Mouse (Mus musculus): ENCODE results near the gene Lrba. TPM values are rescaled to one million over a fixed set of nuclear protein-coding genes. Genes with fewer than 3 reads are reported as not detected.

The Lrba gene
- polyA plus RNA-seq, 1 experiment from 2014 or later: 4.2 TPM

DNA sequence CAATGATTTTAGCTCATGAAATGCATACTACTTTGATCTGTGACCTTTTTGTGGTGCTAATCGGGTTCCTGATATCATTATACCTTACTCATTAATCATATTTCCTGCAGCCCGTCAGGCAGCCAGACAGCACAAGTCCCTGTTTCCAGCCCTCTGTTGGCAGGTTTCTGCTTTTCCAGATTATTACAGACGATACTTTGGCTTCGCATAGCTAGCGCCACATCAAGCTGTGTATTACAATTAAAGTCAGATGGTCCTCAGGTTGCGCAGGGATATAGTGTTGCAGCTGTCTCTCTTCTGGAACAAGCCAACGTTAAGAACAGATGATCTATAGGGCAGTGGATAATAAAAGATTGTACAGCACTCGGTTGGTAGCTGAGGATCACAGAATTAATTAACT lies 443.7 kb downstream of the Lrba start:
- Histone ChIP-seq H3K27ac (ENCODE audit: low read depth, low read length) (no peak overlapping the region), H3K9ac (ENCODE audit: low read depth, low read length) (no peak overlapping the region), H3K36me3 (ENCODE audit: control insufficient read depth, insufficient read depth, low read length) (no peaks in the 10 kb centered on the region), H3K27me3 (replicated peaks; ENCODE audit: control insufficient read depth, insufficient read depth, low read length) (no peaks in the 10 kb centered on the region), H3K4me1 (replicated peaks; ENCODE audit: control insufficient read depth, insufficient read depth, low read length) (no peaks in the 10 kb centered on the region), H3K4me2 (no peak overlapping the region), H3K4me3 (ENCODE audit: low read depth, low read length) (no peak overlapping the region), H3K9me3 (ENCODE audit: control insufficient read depth, low read length) (no peaks in the 10 kb centered on the region)
- ATAC-seq (replicated peaks; ENCODE audit: low FRiP score): no peak
- WGBS: 68% methylated on average over 8 of the region's 8 CpGs
- DNase-seq (ENCODE audit: low spot score): no peak

DNA sequence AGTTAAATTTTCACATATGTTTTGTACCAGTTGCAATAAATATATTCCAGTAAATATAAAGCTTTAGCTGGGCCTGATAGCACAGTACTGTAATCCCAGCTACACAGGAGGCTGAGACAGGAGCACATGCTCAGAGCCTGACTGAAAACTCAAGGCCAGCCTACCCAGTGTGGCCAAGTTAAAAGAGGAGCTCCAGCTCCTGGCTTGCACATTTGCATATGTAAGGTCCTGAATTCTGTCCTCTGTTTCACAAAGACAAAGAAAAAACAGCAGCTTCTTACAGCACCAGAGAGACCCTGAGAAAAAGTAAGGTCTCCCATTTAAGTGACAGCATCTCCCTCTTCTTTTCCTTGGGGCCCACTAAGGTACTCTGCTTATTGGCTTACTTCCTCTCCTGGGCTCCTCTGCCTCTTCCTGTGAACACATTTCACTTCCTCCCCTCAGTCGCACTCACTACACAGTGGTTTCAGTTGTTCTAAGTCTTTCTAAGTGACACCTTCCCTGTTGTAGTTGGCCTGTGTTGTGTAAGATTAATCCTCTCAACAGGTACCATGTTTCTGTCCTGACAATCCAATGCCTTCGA lies 453.2 kb downstream of the Lrba start:
- DNase-seq (ENCODE audit: low spot score) (no peak), ATAC-seq (replicated peaks; ENCODE audit: low FRiP score) (no peak)
- 64% methylated on average over 2 of the region's 2 CpGs for WGBS
- no peaks in the 10 kb centered on the region for H3K9me3 ChIP-seq (ENCODE audit: control insufficient read depth, low read length)
- H3K36me3 ChIP-seq (ENCODE audit: control insufficient read depth, insufficient read depth, low read length): no peaks in the 10 kb centered on the region
- H3K4me1 ChIP-seq (replicated peaks; ENCODE audit: control insufficient read depth, insufficient read depth, low read length): no peaks in the 10 kb centered on the region
- no peak overlapping the region for H3K9ac ChIP-seq (ENCODE audit: low read depth, low read length)
- no peak overlapping the region for H3K27ac ChIP-seq (ENCODE audit: low read depth, low read length)
- no peak overlapping the region for H3K4me3 ChIP-seq (ENCODE audit: low read depth, low read length)
- H3K4me2 ChIP-seq: no peak overlapping the region
- no peaks in the 10 kb centered on the region for H3K27me3 ChIP-seq (replicated peaks; ENCODE audit: control insufficient read depth, insufficient read depth, low read length)

GRCm38 (mm10) chr3:86687571-86688209 lies 463.2 kb downstream of the Lrba start:
- no peaks in the 10 kb centered on the region for H3K9me3 ChIP-seq (ENCODE audit: control insufficient read depth, low read length)
- 44% methylated on average over 7 of the region's 7 CpGs for WGBS
- ATAC-seq (replicated peaks; ENCODE audit: low FRiP score) (no peak), DNase-seq (ENCODE audit: low spot score) (no peak)
- H3K9ac ChIP-seq (ENCODE audit: low read depth, low read length): no peak overlapping the region
- H3K27ac ChIP-seq (ENCODE audit: low read depth, low read length): no peak overlapping the region
- H3K4me3 ChIP-seq (ENCODE audit: low read depth, low read length): no peak overlapping the region
- H3K36me3 ChIP-seq (ENCODE audit: control insufficient read depth, insufficient read depth, low read length): no peaks in the 10 kb centered on the region
- no peaks in the 10 kb centered on the region for H3K27me3 ChIP-seq (replicated peaks; ENCODE audit: control insufficient read depth, insufficient read depth, low read length)
- H3K4me2 ChIP-seq: no peak overlapping the region
- H3K4me1 ChIP-seq (replicated peaks; ENCODE audit: control insufficient read depth, insufficient read depth, low read length): no peaks in the 10 kb centered on the region

DNA sequence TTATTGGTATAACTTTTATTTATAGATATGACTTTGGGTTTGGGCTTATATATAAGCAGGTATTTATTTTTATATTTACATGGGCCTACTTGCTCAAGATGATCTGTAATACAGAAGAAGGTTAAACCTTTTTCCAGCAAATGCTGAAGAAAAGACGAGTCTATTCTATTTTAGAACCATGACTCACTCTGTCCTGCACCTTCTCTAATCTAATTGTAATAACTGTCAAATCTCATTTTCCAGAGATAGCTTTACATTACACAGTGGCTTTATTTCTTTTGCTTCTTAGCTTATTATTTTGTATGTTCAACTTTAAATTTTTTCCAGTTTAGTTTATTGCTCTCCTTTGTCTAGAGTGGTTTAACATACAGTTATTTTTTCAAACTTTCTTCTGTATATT lies 464.0 kb downstream of the Lrba start:
- Histone ChIP-seq H3K9me3 (ENCODE audit: control insufficient read depth, low read length) (no peaks in the 10 kb centered on the region), H3K27me3 (replicated peaks; ENCODE audit: control insufficient read depth, insufficient read depth, low read length) (no peaks in the 10 kb centered on the region), H3K4me1 (replicated peaks; ENCODE audit: control insufficient read depth, insufficient read depth, low read length) (no peaks in the 10 kb centered on the region), H3K4me3 (ENCODE audit: low read depth, low read length) (no peak overlapping the region), H3K9ac (ENCODE audit: low read depth, low read length) (no peak overlapping the region), H3K36me3 (ENCODE audit: control insufficient read depth, insufficient read depth, low read length) (no peaks in the 10 kb centered on the region), H3K27ac (ENCODE audit: low read depth, low read length) (no peak overlapping the region), H3K4me2 (no peak overlapping the region)
- DNase-seq (ENCODE audit: low spot score): no peak
- ATAC-seq (replicated peaks; ENCODE audit: low FRiP score): no peak
- 38% methylated on average over 1 of the region's 1 CpGs for WGBS

- Histone ChIP-seq H3K4me1 (replicated peaks; ENCODE audit: control insufficient read depth, insufficient read depth, low read length) (no peaks in the 10 kb centered on the region), H3K27ac (ENCODE audit: low read depth, low read length) (no peak overlapping the region), H3K4me3 (ENCODE audit: low read depth, low read length) (no peak overlapping the region), H3K4me2 (no peak overlapping the region), H3K9ac (ENCODE audit: low read depth, low read length) (no peak overlapping the region), H3K9me3 (ENCODE audit: control insufficient read depth, low read length) (no peaks in the 10 kb centered on the region), H3K36me3 (ENCODE audit: control insufficient read depth, insufficient read depth, low read length) (no peaks in the 10 kb centered on the region), H3K27me3 (replicated peaks; ENCODE audit: control insufficient read depth, insufficient read depth, low read length) (no peaks in the 10 kb centered on the region)
- DNase-seq (ENCODE audit: low spot score): no peak
- 37% methylated on average over 7 of the region's 7 CpGs for WGBS
- ATAC-seq (replicated peaks; ENCODE audit: low FRiP score): no peak
Observed at GRCm38 (mm10) chr3:86689305-86689704, 464.8 kb downstream of the Lrba start.

- H3K27ac ChIP-seq (ENCODE audit: low read depth, low read length): no peak overlapping the region
- H3K36me3 ChIP-seq (ENCODE audit: control insufficient read depth, insufficient read depth, low read length): no peaks in the 10 kb centered on the region
Observed at GRCm38 (mm10) chr3:86692779-86693178, 468.3 kb downstream of the Lrba start.

DNA sequence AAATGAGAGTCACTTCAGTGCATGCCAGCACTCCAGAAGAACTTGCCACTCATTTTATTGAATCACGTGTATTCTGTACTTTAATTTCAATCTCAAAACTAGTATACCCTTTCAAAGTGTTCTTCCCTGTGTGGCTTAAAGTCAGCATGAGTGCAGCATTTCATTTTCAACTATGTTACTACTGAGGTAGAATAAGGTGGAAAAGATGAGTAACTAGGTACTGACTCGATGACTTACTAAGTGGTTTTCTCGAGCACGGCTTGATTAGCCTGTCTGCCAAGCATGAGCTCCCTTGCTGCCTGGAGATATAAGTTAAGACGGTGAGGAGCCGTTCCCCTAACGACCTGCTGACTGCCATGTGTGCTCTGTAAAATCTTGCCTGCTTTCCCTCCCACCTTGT lies 469.1 kb downstream of the Lrba start:
- H3K27me3 ChIP-seq (replicated peaks; ENCODE audit: control insufficient read depth, insufficient read depth, low read length): no peaks in the 10 kb centered on the region
- WGBS: 71% methylated on average over 7 of the region's 7 CpGs
- no peak overlapping the region for H3K4me2 ChIP-seq
- DNase-seq (ENCODE audit: low spot score): no peak
- no peak overlapping the region for H3K27ac ChIP-seq (ENCODE audit: low read depth, low read length)
- H3K9me3 ChIP-seq (ENCODE audit: control insufficient read depth, low read length): no peaks in the 10 kb centered on the region
- H3K9ac ChIP-seq (ENCODE audit: low read depth, low read length): no peak overlapping the region
- no peak overlapping the region for H3K4me3 ChIP-seq (ENCODE audit: low read depth, low read length)
- no peaks in the 10 kb centered on the region for H3K4me1 ChIP-seq (replicated peaks; ENCODE audit: control insufficient read depth, insufficient read depth, low read length)
- no peak for ATAC-seq (replicated peaks; ENCODE audit: low FRiP score)
- no peaks in the 10 kb centered on the region for H3K36me3 ChIP-seq (ENCODE audit: control insufficient read depth, insufficient read depth, low read length)

More at GRCm38 (mm10) chr3:86692779-86693178, 468.3 kb downstream of the Lrba start:
- no peaks in the 10 kb centered on the region for H3K4me1 ChIP-seq (replicated peaks; ENCODE audit: control insufficient read depth, insufficient read depth, low read length)
- DNase-seq (ENCODE audit: low spot score) (no peak), ATAC-seq (replicated peaks; ENCODE audit: low FRiP score) (no peak)
- H3K4me3 ChIP-seq (ENCODE audit: low read depth, low read length): no peak overlapping the region
- no peak overlapping the region for H3K9ac ChIP-seq (ENCODE audit: low read depth, low read length)
- H3K27me3 ChIP-seq (replicated peaks; ENCODE audit: control insufficient read depth, insufficient read depth, low read length): no peaks in the 10 kb centered on the region
- no peak overlapping the region for H3K4me2 ChIP-seq
- H3K9me3 ChIP-seq (ENCODE audit: control insufficient read depth, low read length): no peaks in the 10 kb centered on the region

- Histone ChIP-seq H3K4me1 (replicated peaks; ENCODE audit: control insufficient read depth, insufficient read depth, low read length) (no peaks in the 10 kb centered on the region), H3K36me3 (ENCODE audit: control insufficient read depth, insufficient read depth, low read length) (no peaks in the 10 kb centered on the region), H3K9ac (ENCODE audit: low read depth, low read length) (no peak overlapping the region), H3K4me2 (no peak overlapping the region), H3K27ac (ENCODE audit: low read depth, low read length) (no peak overlapping the region), H3K9me3 (ENCODE audit: control insufficient read depth, low read length) (no peaks in the 10 kb centered on the region), H3K27me3 (replicated peaks; ENCODE audit: control insufficient read depth, insufficient read depth, low read length) (no peaks in the 10 kb centered on the region), H3K4me3 (ENCODE audit: low read depth, low read length) (no peak overlapping the region)
- DNase-seq (ENCODE audit: low spot score) (no peak), ATAC-seq (replicated peaks; ENCODE audit: low FRiP score) (no peak)
- WGBS: 75% methylated on average over 2 of the region's 2 CpGs
Observed at GRCm38 (mm10) chr3:86698947-86699346, 474.5 kb downstream of the Lrba start.

DNA sequence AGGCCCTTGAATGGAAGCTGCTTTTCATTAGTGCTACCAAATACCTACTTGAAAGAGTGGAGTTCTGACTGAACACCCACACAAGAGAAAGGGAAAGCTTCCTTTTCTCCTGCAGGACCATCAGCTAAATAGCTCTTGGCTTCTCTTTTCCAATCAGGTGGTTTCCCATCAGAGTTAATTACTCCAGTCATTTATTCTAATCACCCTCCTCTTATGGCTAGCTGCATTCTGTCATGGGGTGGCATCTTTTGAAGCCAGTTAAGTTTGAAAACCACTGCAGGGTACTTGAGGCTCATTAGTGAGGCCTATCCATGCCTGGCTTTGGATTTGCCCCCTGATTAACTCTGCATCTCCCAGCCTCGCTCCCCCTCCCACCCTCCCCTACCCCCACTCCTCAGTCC lies 476.7 kb downstream of the Lrba start:
- Histone ChIP-seq H3K27ac (ENCODE audit: low read depth, low read length) (no peak overlapping the region), H3K27me3 (replicated peaks; ENCODE audit: control insufficient read depth, insufficient read depth, low read length) (no peaks in the 10 kb centered on the region), H3K4me2 (no peak overlapping the region), H3K4me3 (ENCODE audit: low read depth, low read length) (no peak overlapping the region), H3K9me3 (ENCODE audit: control insufficient read depth, low read length) (no peaks in the 10 kb centered on the region), H3K36me3 (ENCODE audit: control insufficient read depth, insufficient read depth, low read length) (no peaks in the 10 kb centered on the region), H3K9ac (ENCODE audit: low read depth, low read length) (no peak overlapping the region), H3K4me1 (replicated peaks; ENCODE audit: control insufficient read depth, insufficient read depth, low read length) (no peaks in the 10 kb centered on the region)
- ATAC-seq (replicated peaks; ENCODE audit: low FRiP score): no peak
- 33% methylated on average over 1 of the region's 1 CpGs for WGBS
- no peak for DNase-seq (ENCODE audit: low spot score)

All from liver, embryonic 11.5 days (tissue).